Mouse (Mus musculus) testis, adult 2 months (tissue): ENCODE data around the gene Brinp3.

Experiments
- CTCF ChIP-seq: fragments of 200-500 bp; IDR thresholded peaks from 2 replicates; pipeline ENCODE4 v1.5.1; 2012; ENCODE audit warnings: low read depth, mild to moderate bottlenecking, inconsistent platforms, low read length, moderate library complexity; ENCODE audit not compliant: control insufficient read depth, insufficient read depth, insufficient replicate concordance
- POLR2A ChIP-seq: fragments of 200-500 bp; IDR thresholded peaks from 2 replicates; pipeline ENCODE4 v1.6.1; 2012; ENCODE audit warnings: low read depth, mild to moderate bottlenecking, inconsistent platforms, low read length, moderate library complexity; ENCODE audit not compliant: control insufficient read depth

GRCm38 (mm10) chr1:146807765-146808164, 313.2 kb downstream of the Brinp3 start:
- TF ChIP-seq POLR2A (no peak), CTCF (no peak)
